Mouse (Mus musculus) MEL (cell line): ENCODE data around the gene Sptbn4.

ENCODE experiments used
- GATA1 ChIP-seq: IDR thresholded peaks from 2 replicates; pipeline ENCODE4 v1.6.1; 2011; ENCODE audit warnings: low read depth, low read length, improper control_type of control experiment
- POLR2A ChIP-seq, 2 experiments: IDR thresholded peaks; 2 replicates each; pipeline ENCODE4 v1.6.1; 2011 to 2012; ENCODE audit warnings: low read length in 2 of 2, mild to moderate bottlenecking in 2 of 2, control low read depth in 1 of 2, improper control_type of control experiment in 1 of 2, low read depth in 1 of 2, moderate library complexity in 1 of 2; ENCODE audit not compliant: control insufficient read depth in 1 of 2, insufficient read depth in 1 of 2, poor library complexity in 1 of 2

DNA sequence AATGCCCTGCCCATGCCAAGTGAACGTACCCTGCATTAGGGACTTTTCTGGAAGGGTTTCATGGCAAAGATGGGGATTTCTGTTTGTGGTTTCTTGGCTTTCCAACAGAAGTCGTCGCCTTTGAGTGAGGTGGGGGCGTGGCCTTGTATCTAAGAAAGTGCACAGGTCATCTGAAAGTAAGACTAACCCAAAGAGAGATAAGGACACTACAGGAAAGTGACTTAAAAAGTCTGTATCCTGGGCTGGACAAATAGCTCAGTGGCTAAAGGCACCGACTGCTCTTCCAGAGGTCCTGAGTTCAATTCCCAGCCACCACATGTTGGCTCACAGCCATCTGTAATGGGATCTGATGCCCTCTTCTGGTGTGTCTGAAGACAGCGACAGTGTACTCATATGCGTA lies 31.1 kb upstream of the Sptbn4 start:
- no peak for TF ChIP-seq POLR2A (IDR thresholded peaks at IDR 0.05; ENCODE audit: control insufficient read depth in 1 of 2, insufficient read depth in 1 of 2, low read depth in 1 of 2, low read length in 2 of 2, poor library complexity in 1 of 2)
- no peak for TF ChIP-seq GATA1
